Mouse (Mus musculus): ENCODE data around the gene Gm17655. TPM values are rescaled to one million over a fixed set of nuclear protein-coding genes. Genes with fewer than 3 reads are reported as not detected.
"Not testable (repeated sequence)": the region's sequence is repeated elsewhere in the genome, so short reads cannot be mapped to it uniquely, and the experiment has no call there.

Gene Gm17655
- polyA plus RNA-seq, 1 experiment from 2014 or later, result 4.7 TPM

- 2% methylated on average over 25 of the region's 25 CpGs for WGBS
These were observed 21.9 kb upstream of the Gm17655 start, which contains the start of gene Gm35315 for GRCm38 (mm10) chr5:110094030-110094846. TSS of gene Gm35315 (minus strand) at chr5:110094420.

GRCm38 (mm10) chr5:110091546-110091945, 19.2 kb upstream of the Gm17655 start:
- 84% methylated on average over 2 of the region's 2 CpGs for WGBS
- Histone ChIP-seq H3K36me3 (ENCODE audit: control insufficient read depth, insufficient read depth, low read length) (no peaks in the 10 kb centered on the region), H3K4me2 (ENCODE audit: low read length) (no peak overlapping the region), H3K27me3 (ENCODE audit: control insufficient read depth, insufficient read depth, low read depth, low read length) (no peaks in the 10 kb centered on the region), H3K9me3 (replicated peaks; ENCODE audit: control insufficient read depth, low read length, poor library complexity, severe bottlenecking) (no peaks in the 10 kb centered on the region), H3K27ac (ENCODE audit: low read length) (no peak overlapping the region), H3K4me1 (ENCODE audit: control insufficient read depth, insufficient read depth, low read length) (0 out of 2 replicates have a peak, but pooled peaks cover 3% of the 10 kb centered on the region), H3K9ac (ENCODE audit: low read depth, low read length) (no peak overlapping the region), H3K4me3 (ENCODE audit: low read depth, low read length) (no peak overlapping the region)
- no peak for ATAC-seq

More at GRCm38 (mm10) chr5:110094030-110094846, 21.9 kb upstream of the Gm17655 start, which contains the start of gene Gm35315:
- H3K27me3 ChIP-seq (ENCODE audit: control insufficient read depth, insufficient read depth, low read depth, low read length), result no peaks in the 10 kb centered on the region
- H3K9ac ChIP-seq (ENCODE audit: low read depth, low read length), result peak within 1 kb of the TSS; percentile 67
- 0 out of 2 replicates have a peak, but pooled peaks cover 3% of the 10 kb centered on the region for H3K4me1 ChIP-seq (ENCODE audit: control insufficient read depth, insufficient read depth, low read length)
- H3K4me3 ChIP-seq (ENCODE audit: low read depth, low read length), result peak within 1 kb of the TSS; percentile 50
- peak within 1 kb of the TSS; percentile 55 for H3K27ac ChIP-seq (ENCODE audit: low read length)
- peak within 1 kb of the TSS; percentile 79 for H3K4me2 ChIP-seq (ENCODE audit: low read length)
- peak; percentile 96 for ATAC-seq
- H3K36me3 ChIP-seq (ENCODE audit: control insufficient read depth, insufficient read depth, low read length), result no peaks in the 10 kb centered on the region
- H3K9me3 ChIP-seq (replicated peaks; ENCODE audit: control insufficient read depth, low read length, poor library complexity, severe bottlenecking), result no peaks in the 10 kb centered on the region

- H3K4me1 ChIP-seq (ENCODE audit: control insufficient read depth, insufficient read depth, low read length), result no peaks in the 10 kb centered on the region
- ATAC-seq, result no peak
- H3K4me2 ChIP-seq (ENCODE audit: low read length), result no peak overlapping the region
- H3K4me3 ChIP-seq (ENCODE audit: low read depth, low read length), result no peak overlapping the region
- H3K36me3 ChIP-seq (ENCODE audit: control insufficient read depth, insufficient read depth, low read length), result no peaks in the 10 kb centered on the region
- no peak overlapping the region for H3K27ac ChIP-seq (ENCODE audit: low read length)
- H3K9me3 ChIP-seq (replicated peaks; ENCODE audit: control insufficient read depth, low read length, poor library complexity, severe bottlenecking), result peaks cover 12% of the 10 kb centered on the region; the same call in 1 of the 2 replicates
- H3K27me3 ChIP-seq (ENCODE audit: control insufficient read depth, insufficient read depth, low read depth, low read length), result no peaks in the 10 kb centered on the region
- H3K9ac ChIP-seq (ENCODE audit: low read depth, low read length), result no peak overlapping the region
- WGBS, result 47% methylated on average over 14 of the region's 14 CpGs
These were observed 14.0 kb upstream of the Gm17655 start for GRCm38 (mm10) chr5:110086161-110086866.

- Histone ChIP-seq H3K4me2 (ENCODE audit: low read length) (no peak overlapping the region), H3K36me3 (ENCODE audit: control insufficient read depth, insufficient read depth, low read length) (no peaks in the 10 kb centered on the region), H3K9me3 (replicated peaks; ENCODE audit: control insufficient read depth, low read length, poor library complexity, severe bottlenecking) (peaks cover 21% of the 10 kb centered on the region), H3K9ac (ENCODE audit: low read depth, low read length) (no peak overlapping the region), H3K4me3 (ENCODE audit: low read depth, low read length) (no peak overlapping the region), H3K27me3 (ENCODE audit: control insufficient read depth, insufficient read depth, low read depth, low read length) (no peaks in the 10 kb centered on the region), H3K27ac (ENCODE audit: low read length) (no peak overlapping the region), H3K4me1 (ENCODE audit: control insufficient read depth, insufficient read depth, low read length) (no peaks in the 10 kb centered on the region)
- 78% methylated on average over 4 of the region's 4 CpGs for WGBS
- no peak for ATAC-seq
These were observed 10.6 kb upstream of the Gm17655 start for GRCm38 (mm10) chr5:110082961-110083360.

GRCm38 (mm10) chr5:110057637-110058408, 14.5 kb downstream of the Gm17655 start:
- Histone ChIP-seq H3K9me3 (replicated peaks; ENCODE audit: control insufficient read depth, low read length, poor library complexity, severe bottlenecking) (0 out of 2 replicates have a peak, but pooled peaks cover 6% of the 10 kb centered on the region), H3K4me2 (ENCODE audit: low read length) (peak overlapping the region; percentile 55), H3K27ac (ENCODE audit: low read length) (peak overlapping the region; percentile 66), H3K9ac (ENCODE audit: low read depth, low read length) (peak overlapping the region; percentile 54), H3K36me3 (ENCODE audit: control insufficient read depth, insufficient read depth, low read length) (no peaks in the 10 kb centered on the region), H3K4me1 (ENCODE audit: control insufficient read depth, insufficient read depth, low read length) (peaks cover 2% of the 10 kb centered on the region; the same call in 1 of the 2 replicates), H3K4me3 (ENCODE audit: low read depth, low read length) (peak overlapping the region; percentile 50), H3K27me3 (ENCODE audit: control insufficient read depth, insufficient read depth, low read depth, low read length) (no peaks in the 10 kb centered on the region)
- WGBS, result 2% methylated on average over 19 of the region's 19 CpGs
- ATAC-seq, result peak; percentile 99

GRCm38 (mm10) chr5:110023694-110024427, 48.5 kb downstream of the Gm17655 start:
- H3K27me3 ChIP-seq (ENCODE audit: control insufficient read depth, insufficient read depth, low read depth, low read length); H3K4me1 ChIP-seq (ENCODE audit: control insufficient read depth, insufficient read depth, low read length); H3K36me3 ChIP-seq (ENCODE audit: control insufficient read depth, insufficient read depth, low read length); H3K9me3 ChIP-seq (replicated peaks; ENCODE audit: control insufficient read depth, low read length, poor library complexity, severe bottlenecking): not testable (repeated sequence)
- Histone ChIP-seq H3K4me3 (ENCODE audit: low read depth, low read length) (peak overlapping the region; percentile 35), H3K4me2 (ENCODE audit: low read length) (peak overlapping the region; percentile 56), H3K9ac (ENCODE audit: low read depth, low read length) (peak overlapping the region; percentile 53), H3K27ac (ENCODE audit: low read length) (peak overlapping the region; percentile 75)
- 25% methylated on average over 8 of the region's 8 CpGs for WGBS
- peak; percentile 98 for ATAC-seq

- Histone ChIP-seq H3K27me3 (ENCODE audit: control insufficient read depth, insufficient read depth, low read depth, low read length) (no peaks in the 10 kb centered on the region), H3K4me2 (ENCODE audit: low read length) (peak overlapping the region; percentile 56), H3K27ac (ENCODE audit: low read length) (peak overlapping the region; percentile 75), H3K4me3 (ENCODE audit: low read depth, low read length) (peak overlapping the region; percentile 35), H3K9ac (ENCODE audit: low read depth, low read length) (peak overlapping the region; percentile 53), H3K4me1 (ENCODE audit: control insufficient read depth, insufficient read depth, low read length) (no peaks in the 10 kb centered on the region), H3K36me3 (ENCODE audit: control insufficient read depth, insufficient read depth, low read length) (no peaks in the 10 kb centered on the region), H3K9me3 (replicated peaks; ENCODE audit: control insufficient read depth, low read length, poor library complexity, severe bottlenecking) (no peaks in the 10 kb centered on the region)
- peak; percentile 91 for ATAC-seq
- WGBS, result 22% methylated on average over 9 of the region's 9 CpGs
These were observed 49.0 kb downstream of the Gm17655 start for GRCm38 (mm10) chr5:110023273-110023672.

GRCm38 (mm10) chr5:110015775-110016174, 56.5 kb downstream of the Gm17655 start:
- not testable (repeated sequence) for H3K27me3 ChIP-seq (ENCODE audit: control insufficient read depth, insufficient read depth, low read depth, low read length); H3K4me1 ChIP-seq (ENCODE audit: control insufficient read depth, insufficient read depth, low read length); ATAC-seq; H3K27ac ChIP-seq (ENCODE audit: low read length); H3K9ac ChIP-seq (ENCODE audit: low read depth, low read length); H3K4me3 ChIP-seq (ENCODE audit: low read depth, low read length); H3K36me3 ChIP-seq (ENCODE audit: control insufficient read depth, insufficient read depth, low read length); H3K9me3 ChIP-seq (replicated peaks; ENCODE audit: control insufficient read depth, low read length, poor library complexity, severe bottlenecking); H3K4me2 ChIP-seq (ENCODE audit: low read length)
- 88% methylated on average over 10 of the region's 10 CpGs for WGBS

Measured in midbrain, embryonic 16.5 days (tissue).